Mouse (Mus musculus) olfactory bulb, adult 2 months (tissue): ENCODE results near the gene Snrpa1. TPM values are rescaled to one million over a fixed set of nuclear protein-coding genes. Genes with fewer than 3 reads are reported as not detected.

ENCODE experiments used
- H3K27ac ChIP-seq: fragments of 200-500 bp; 2 replicates; pipeline ENCODE4 v1.5.1; 2012; ENCODE audit warnings: low read depth, low read length; ENCODE audit not compliant: insufficient read depth
- H3K4me1 ChIP-seq: fragments of 200-500 bp; 2 replicates; pipeline ENCODE4 v1.6.1; 2012; ENCODE audit warnings: low read length; ENCODE audit not compliant: control insufficient read depth, insufficient read depth
- H3K4me3 ChIP-seq: fragments of 200-500 bp; 2 replicates; pipeline ENCODE4 v1.5.1; 2012; ENCODE audit warnings: mild to moderate bottlenecking, low read depth, low read length, moderate library complexity; ENCODE audit not compliant: insufficient read depth
- CTCF ChIP-seq: fragments of 200-500 bp; IDR thresholded peaks from 2 replicates; pipeline ENCODE4 v1.5.1; 2012; ENCODE audit warnings: low read depth, mild to moderate bottlenecking, low read length, moderate library complexity; ENCODE audit not compliant: insufficient read depth
- POLR2A ChIP-seq: fragments of 200-500 bp; IDR thresholded peaks from 2 replicates; pipeline ENCODE4 v1.6.1; 2012; ENCODE audit warnings: mild to moderate bottlenecking, low read depth, low read length, moderate library complexity; ENCODE audit not compliant: insufficient read depth
- WGBS: fragments of 180-500 bp; shearing (Covaris S2); methylation state at CpG from one replicate; pipeline ENCODE4 v1.1.7; 2018; 5-methylcytosine and 5-hydroxymethylcytosine counted together
- polyA plus RNA-seq: library from polyadenylated mRNA; stranded (reverse); fragments of >200 nt; gene quantifications from 2 replicates; pipeline ENCODE4 v1.2.4, GENCODE M21; 2012; ENCODE audit warnings: low replicate concordance; ENCODE audit not compliant: missing spikeins, insufficient read depth, insufficient read length

Gene Snrpa1
- not detected in 2 replicates for polyA plus RNA-seq

GRCm38 (mm10) chr7:66058703-66059102, at the start of gene Snrpa1:
Snrpa1 (plus strand) TSS chr7:66059003.
- TF ChIP-seq POLR2A (no peak), CTCF (no peak)
- Histone ChIP-seq H3K4me1 (peaks cover 2% of the 10 kb centered on the region; the same call in 1 of the 2 replicates), H3K4me3 (peak within 1 kb of the TSS; percentile 74; the same call in 1 of the 2 replicates), H3K27ac (no peak within 1 kb of the TSS)
- WGBS: 74% methylated on average over 1 of the region's 1 CpGs

GRCm38 (mm10) chr7:66010518-66010917, 48.3 kb upstream of the Snrpa1 start:
- WGBS: 71% methylated on average over 6 of the region's 6 CpGs
- TF ChIP-seq POLR2A (no peak), CTCF (no peak)
- Histone ChIP-seq H3K4me3 (no peak overlapping the region), H3K27ac (no peak overlapping the region), H3K4me1 (peaks cover under 1% of the 10 kb centered on the region; the same call in 1 of the 2 replicates)

GRCm38 (mm10) chr7:66027747-66028146, 31.1 kb upstream of the Snrpa1 start:
- Histone ChIP-seq H3K4me1 (peaks cover 10% of the 10 kb centered on the region; the same call in 1 of the 2 replicates), H3K4me3 (no peak overlapping the region), H3K27ac (no peak overlapping the region)
- 92% methylated on average over 2 of the region's 2 CpGs for WGBS
- no peak for TF ChIP-seq CTCF
- TF ChIP-seq POLR2A: no peak

- no peak overlapping the region for H3K27ac ChIP-seq
- 57% methylated on average over 6 of the region's 6 CpGs for WGBS
- peaks cover 10% of the 10 kb centered on the region; the same call in 1 of the 2 replicates for H3K4me1 ChIP-seq
- no peak overlapping the region for H3K4me3 ChIP-seq
- no peak for TF ChIP-seq POLR2A
- no peak for TF ChIP-seq CTCF
Measured at GRCm38 (mm10) chr7:66028766-66029512, 29.9 kb upstream of the Snrpa1 start.

GRCm38 (mm10) chr7:66036809-66037208, 22.0 kb upstream of the Snrpa1 start:
- no peak overlapping the region for H3K27ac ChIP-seq
- no peak overlapping the region for H3K4me3 ChIP-seq
- WGBS: 87% methylated on average over 8 of the region's 8 CpGs
- TF ChIP-seq CTCF: no peak
- TF ChIP-seq POLR2A: no peak
- H3K4me1 ChIP-seq: no peaks in the 10 kb centered on the region

- Histone ChIP-seq H3K4me1 (no peaks in the 10 kb centered on the region), H3K4me3 (no peak overlapping the region), H3K27ac (no peak overlapping the region)
- 77% methylated on average over 3 of the region's 3 CpGs for WGBS
- TF ChIP-seq CTCF: no peak
- no peak for TF ChIP-seq POLR2A
Measured at GRCm38 (mm10) chr7:66038261-66038660, 20.5 kb upstream of the Snrpa1 start.

- no peak overlapping the region for H3K27ac ChIP-seq
- 68% methylated on average over 11 of the region's 11 CpGs for WGBS
- H3K4me3 ChIP-seq: no peak overlapping the region
- no peak for TF ChIP-seq POLR2A
- no peak for TF ChIP-seq CTCF
- peaks cover 3% of the 10 kb centered on the region; the same call in 1 of the 2 replicates for H3K4me1 ChIP-seq
Measured at GRCm38 (mm10) chr7:66038730-66039129, 20.1 kb upstream of the Snrpa1 start.

GRCm38 (mm10) chr7:66040026-66040814, 18.6 kb upstream of the Snrpa1 start:
- WGBS: 85% methylated on average over 18 of the region's 18 CpGs

More at GRCm38 (mm10) chr7:66040026-66040814, 18.6 kb upstream of the Snrpa1 start:
- Histone ChIP-seq H3K4me1 (peaks cover 15% of the 10 kb centered on the region), H3K27ac (no peak overlapping the region), H3K4me3 (no peak overlapping the region)
- TF ChIP-seq CTCF: no peak
- TF ChIP-seq POLR2A: no peak
